Mouse (Mus musculus) frontal cortex, postnatal 36 days (tissue): ENCODE data around the gene Amigo2.
"Not testable (repeated sequence)": the region's sequence is repeated elsewhere in the genome, so short reads cannot be mapped to it uniquely, and the experiment has no call there.

Experiments
- DNase-seq, 2 experiments: peaks; one replicate each; pipeline ENCODE4 v3.0.0; 2022; ENCODE audit warnings: low spot score in 2 of 2

Gene Amigo2

DNA sequence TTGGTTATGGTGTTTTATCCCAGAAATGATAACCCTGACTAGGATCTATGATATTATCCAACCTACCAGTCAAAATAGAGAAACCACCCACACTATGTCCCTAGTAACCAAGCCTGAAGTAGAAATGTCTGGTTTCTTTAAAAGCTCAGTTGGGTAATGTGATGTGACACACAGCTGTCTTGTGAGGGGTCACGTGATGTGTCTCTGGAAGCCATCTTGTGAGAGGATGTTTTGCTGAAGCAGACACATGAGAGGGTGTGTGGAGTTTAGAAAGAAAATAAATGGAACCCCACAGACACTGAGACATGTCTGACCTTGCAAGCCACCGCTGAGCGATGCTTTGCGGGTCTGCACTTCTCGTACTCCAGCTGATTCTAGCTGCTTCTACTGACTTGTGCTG, 30.2 kb downstream of the Amigo2 start:
- no peak for DNase-seq

DNA sequence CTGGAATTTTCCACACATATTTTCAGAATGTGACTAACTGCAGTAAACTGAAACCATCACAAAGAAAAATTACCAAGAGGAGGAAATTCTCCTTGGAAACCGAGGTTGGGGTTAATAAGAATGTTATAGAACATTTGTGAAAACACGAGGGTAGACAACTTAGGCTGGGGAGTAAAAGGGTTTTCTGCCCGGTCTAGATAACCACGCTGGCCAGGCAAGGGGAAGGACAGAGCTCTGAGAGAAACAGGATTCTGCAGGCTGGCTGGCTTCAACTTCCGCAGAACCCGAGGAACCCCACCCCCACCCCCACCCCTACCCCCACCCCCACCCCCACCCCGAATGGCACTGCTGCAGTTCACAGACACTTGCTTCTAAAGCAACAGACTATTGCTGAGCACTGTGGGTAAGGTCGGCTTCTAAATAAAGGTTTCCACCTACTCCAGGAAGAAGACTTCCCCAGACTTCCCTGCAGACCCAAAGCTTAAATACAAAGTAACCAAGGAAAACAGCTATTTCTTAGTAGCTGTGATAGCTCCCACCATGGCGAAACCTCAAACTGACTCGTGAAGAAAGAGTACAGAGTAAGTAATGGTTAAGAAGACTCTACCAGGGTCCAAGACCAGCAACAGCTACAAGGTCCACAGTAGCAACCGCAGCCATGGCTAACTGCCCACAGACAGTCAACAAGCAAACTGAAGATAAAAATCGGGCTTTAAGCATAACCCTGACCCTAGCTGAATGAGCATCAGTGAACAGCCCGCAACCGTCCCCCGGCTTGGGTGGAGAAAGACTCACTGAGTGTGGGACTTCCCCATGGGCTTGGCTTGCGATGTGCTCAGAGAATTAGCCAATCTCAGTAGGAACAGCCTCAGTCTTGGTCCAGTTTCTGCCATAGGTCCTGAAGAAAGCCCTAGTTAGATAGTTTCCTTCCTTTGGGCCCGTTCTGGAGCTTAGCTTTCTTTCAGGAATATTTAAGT, 34.3 kb downstream of the Amigo2 start:
- no peak for DNase-seq

DNA sequence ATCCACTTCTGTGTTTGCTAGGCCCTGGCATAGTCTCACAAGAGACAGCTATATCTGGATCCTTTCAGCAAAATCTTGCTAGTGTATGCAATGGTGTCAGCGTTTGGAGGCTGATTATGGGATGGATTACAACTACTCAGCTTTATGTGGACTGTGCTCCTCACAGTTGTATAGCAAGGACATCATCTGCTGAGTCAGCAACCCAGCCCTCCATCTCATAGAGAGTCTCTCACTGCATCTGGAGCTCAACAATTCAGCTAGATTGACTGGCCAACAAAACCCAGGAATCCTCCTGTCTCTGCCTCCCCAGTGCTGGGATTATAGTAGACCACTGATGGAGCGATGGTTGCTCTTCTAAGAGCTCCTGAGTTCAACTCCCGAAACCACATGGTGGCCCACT, 37.3 kb downstream of the Amigo2 start:
- not testable (repeated sequence) for DNase-seq

DNA sequence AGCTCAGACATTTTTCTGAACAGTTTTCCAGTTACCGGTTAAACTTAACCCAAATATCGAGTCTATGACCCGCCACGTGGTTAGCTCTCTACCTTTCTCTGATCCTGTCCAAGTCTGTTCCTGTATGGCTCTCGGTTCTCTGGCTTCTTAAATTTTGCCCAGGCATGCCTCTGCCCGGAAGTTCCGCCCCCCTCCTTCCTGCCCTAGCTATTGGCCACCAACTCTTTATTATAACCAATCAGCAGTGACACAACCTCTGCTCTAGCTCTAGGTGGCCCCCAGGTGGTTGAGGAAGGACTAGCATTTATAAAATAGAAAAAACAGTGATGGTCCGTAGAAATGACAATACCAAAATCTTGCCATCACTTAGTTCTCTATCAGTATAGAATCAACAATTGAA, 40.6 kb downstream of the Amigo2 start:
- DNase-seq: no peak

DNA sequence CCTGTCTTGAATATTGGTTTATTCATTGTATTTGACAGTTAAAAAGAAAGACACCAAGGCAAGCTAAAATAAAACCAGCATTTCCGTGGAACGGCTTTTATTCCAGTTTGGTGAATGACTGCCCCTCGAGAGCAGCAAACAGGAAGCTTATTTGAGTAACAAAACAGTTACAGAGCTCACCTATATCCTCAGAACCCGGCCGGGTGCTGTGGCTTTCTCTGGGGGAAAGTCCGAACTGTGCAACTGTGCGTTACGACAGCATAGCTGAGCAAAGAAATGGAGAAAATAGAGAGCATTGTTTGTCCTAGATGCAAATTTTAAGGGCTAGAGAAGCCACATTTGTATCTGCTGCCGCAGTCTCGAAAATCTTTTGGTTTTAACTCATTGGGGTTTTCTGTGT, 41.3 kb downstream of the Amigo2 start:
- no peak for DNase-seq

DNA sequence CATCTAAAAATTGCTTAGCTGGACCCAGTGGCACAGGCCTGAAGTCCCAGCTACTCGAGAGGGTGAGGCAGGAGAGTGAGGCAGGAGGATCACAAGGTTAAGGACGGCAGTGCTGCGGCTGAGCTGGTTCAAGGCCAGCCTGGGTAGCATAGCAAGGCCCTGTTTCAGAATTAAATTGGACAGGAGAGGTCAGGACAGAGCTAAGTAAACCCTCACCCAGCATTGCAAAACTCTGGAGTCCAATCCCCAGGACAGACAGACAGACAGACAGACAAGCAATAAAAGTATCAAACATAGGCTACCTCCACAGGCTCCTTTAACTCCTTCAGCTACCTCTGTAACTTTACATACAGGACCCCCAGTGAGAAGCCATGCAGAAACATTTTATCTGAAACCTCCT, 42.2 kb downstream of the Amigo2 start:
- DNase-seq: no peak

DNA sequence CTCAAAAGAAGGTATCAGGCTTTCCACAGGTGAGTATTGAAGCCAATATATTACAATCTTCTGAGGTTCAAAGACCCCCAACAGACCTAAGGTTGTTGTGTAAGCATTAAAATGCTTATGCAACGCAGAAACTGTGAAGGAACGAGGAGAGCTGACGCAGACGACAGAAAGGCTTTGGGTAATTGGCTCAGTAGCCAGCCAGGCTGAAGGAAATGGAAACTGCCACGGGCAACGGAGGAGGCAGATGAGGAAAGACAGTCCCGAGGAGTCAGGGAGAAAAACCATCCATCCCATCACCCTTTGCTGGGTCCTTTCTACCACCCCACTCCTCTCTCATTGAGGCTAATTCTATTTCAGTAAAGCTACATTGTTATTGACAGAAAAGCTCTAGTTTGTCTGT, 50.4 kb downstream of the Amigo2 start:
- DNase-seq: no peak

DNA sequence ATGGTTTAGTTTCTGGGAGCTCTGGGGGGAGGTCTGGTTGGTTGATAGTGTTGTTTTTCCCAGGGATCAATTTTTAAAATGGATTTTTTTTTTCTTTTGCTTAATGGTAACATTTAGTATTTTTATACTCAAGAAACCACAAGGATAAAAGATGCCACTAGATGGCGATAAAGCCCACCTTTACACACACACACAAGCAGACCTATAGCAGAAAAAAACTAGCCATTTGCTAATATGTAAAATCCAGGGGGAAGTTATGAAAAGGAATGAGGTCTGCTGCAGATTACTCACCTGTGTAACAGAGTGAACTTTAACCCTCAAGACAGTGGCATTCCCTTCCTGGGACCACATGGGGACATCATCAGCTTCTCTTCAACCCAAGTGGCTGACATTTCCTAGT, 51.5 kb downstream of the Amigo2 start:
- DNase-seq: peak; percentile 4 to 64
